Mouse (Mus musculus): ENCODE results near the gene Emc3. TPM values are rescaled to one million over a fixed set of nuclear protein-coding genes. Genes with fewer than 3 reads are reported as not detected.
A peak's percentile ranks its signal among the peaks of the same experiment; 100 is the strongest.

The Emc3 gene
- polyA plus RNA-seq, 1 experiment from 2014 or later, result 106 TPM

DNA sequence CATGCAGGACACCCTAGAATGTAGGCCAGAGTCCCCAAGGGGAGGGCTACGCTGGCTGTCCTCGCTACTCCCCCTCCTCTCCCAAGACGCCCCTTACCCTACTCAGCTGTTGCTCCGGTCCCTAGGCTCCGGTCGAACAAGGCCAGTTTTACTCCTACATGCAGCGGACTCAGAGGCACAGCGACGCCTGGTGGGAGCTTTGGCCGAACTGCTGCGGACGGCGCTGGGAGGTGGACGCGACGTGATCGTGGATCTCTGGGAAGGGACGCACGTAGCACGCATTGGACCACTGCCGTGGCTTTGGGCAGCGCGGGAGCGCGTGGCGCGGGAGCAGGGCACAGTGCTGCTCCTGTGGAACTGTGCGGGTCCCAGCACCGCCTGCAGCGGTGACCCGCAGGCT, 62.0 kb downstream of the Emc3 start:
- Histone ChIP-seq H3K4me3 (replicated peaks; ENCODE audit: low read length) (peak overlapping the region; percentile 39), H3K36me3 (ENCODE audit: control insufficient read depth, insufficient read depth) (no peaks in the 10 kb centered on the region), H3K9me3 (ENCODE audit: control insufficient read depth, low read length) (no peaks in the 10 kb centered on the region), H3K4me2 (ENCODE audit: low read length) (peak overlapping the region; percentile 59), H3K27ac (ENCODE audit: low read length) (no peak overlapping the region), H3K9ac (replicated peaks; ENCODE audit: low read depth, low read length) (peak overlapping the region; percentile 43; the same call in 1 of the 2 replicates), H3K27me3 (replicated peaks; ENCODE audit: control insufficient read depth, insufficient read depth, low read length) (peaks cover 8% of the 10 kb centered on the region; the same call in 1 of the 2 replicates), H3K4me1 (replicated peaks; ENCODE audit: control insufficient read depth, insufficient read depth, low read length) (peaks cover 8% of the 10 kb centered on the region)
- ATAC-seq, result peak; percentile 77
- WGBS, result 1% methylated on average over 31 of the region's 31 CpGs

- H3K4me2 ChIP-seq (ENCODE audit: low read length), result peak overlapping the region; percentile 59
- peaks cover 8% of the 10 kb centered on the region for H3K4me1 ChIP-seq (replicated peaks; ENCODE audit: control insufficient read depth, insufficient read depth, low read length)
- no peaks in the 10 kb centered on the region for H3K36me3 ChIP-seq (ENCODE audit: control insufficient read depth, insufficient read depth)
- H3K4me3 ChIP-seq (replicated peaks; ENCODE audit: low read length), result peak overlapping the region; percentile 39; the same call in 1 of the 2 replicates
- WGBS, result 7% methylated on average over 9 of the region's 9 CpGs
- no peaks in the 10 kb centered on the region for H3K9me3 ChIP-seq (ENCODE audit: control insufficient read depth, low read length)
- no peak overlapping the region for H3K27ac ChIP-seq (ENCODE audit: low read length)
- peak; percentile 77 for ATAC-seq
- peak overlapping the region; percentile 43; the same call in 1 of the 2 replicates for H3K9ac ChIP-seq (replicated peaks; ENCODE audit: low read depth, low read length)
- H3K27me3 ChIP-seq (replicated peaks; ENCODE audit: control insufficient read depth, insufficient read depth, low read length), result peaks cover 8% of the 10 kb centered on the region; the same call in 1 of the 2 replicates
Observed at GRCm38 (mm10) chr6:113469021-113469420, 62.4 kb downstream of the Emc3 start.

DNA sequence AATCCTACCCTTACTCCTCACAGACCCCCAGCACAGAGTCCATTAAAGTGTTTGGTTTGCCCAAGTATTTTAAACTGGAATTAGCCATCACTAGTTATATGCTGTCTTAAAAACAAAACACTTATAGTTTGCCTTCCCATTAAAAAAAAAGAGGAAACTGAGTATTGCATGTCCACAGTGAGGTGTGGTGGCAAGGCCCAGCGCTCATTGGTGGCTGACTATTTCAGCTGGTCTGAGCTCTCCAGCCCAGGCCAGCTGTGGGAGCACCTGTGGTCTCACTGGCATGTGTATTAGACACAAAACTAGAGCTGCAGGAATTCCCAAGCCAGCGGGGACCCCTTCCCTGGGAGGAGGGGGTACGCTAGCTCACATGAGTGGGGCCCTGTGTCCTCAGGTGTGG, 62.9 kb downstream of the Emc3 start:
- Histone ChIP-seq H3K27ac (ENCODE audit: low read length) (no peak overlapping the region), H3K27me3 (replicated peaks; ENCODE audit: control insufficient read depth, insufficient read depth, low read length) (peaks cover 8% of the 10 kb centered on the region; the same call in 1 of the 2 replicates), H3K4me3 (replicated peaks; ENCODE audit: low read length) (no peak overlapping the region), H3K36me3 (ENCODE audit: control insufficient read depth, insufficient read depth) (no peaks in the 10 kb centered on the region), H3K4me2 (ENCODE audit: low read length) (no peak overlapping the region), H3K4me1 (replicated peaks; ENCODE audit: control insufficient read depth, insufficient read depth, low read length) (peaks cover 8% of the 10 kb centered on the region), H3K9ac (replicated peaks; ENCODE audit: low read depth, low read length) (no peak overlapping the region), H3K9me3 (ENCODE audit: control insufficient read depth, low read length) (no peaks in the 10 kb centered on the region)
- WGBS, result 61% methylated on average over 3 of the region's 3 CpGs
- 0 out of 2 replicates have a peak, but pooled peaks have one; percentile 7 for ATAC-seq

- no peak overlapping the region for H3K9ac ChIP-seq (replicated peaks; ENCODE audit: low read depth, low read length)
- H3K27ac ChIP-seq (ENCODE audit: low read length), result no peak overlapping the region
- 57% methylated on average over 5 of the region's 5 CpGs for WGBS
- no peaks in the 10 kb centered on the region for H3K36me3 ChIP-seq (ENCODE audit: control insufficient read depth, insufficient read depth)
- no peak overlapping the region for H3K4me3 ChIP-seq (replicated peaks; ENCODE audit: low read length)
- peaks cover 8% of the 10 kb centered on the region for H3K4me1 ChIP-seq (replicated peaks; ENCODE audit: control insufficient read depth, insufficient read depth, low read length)
- no peak overlapping the region for H3K4me2 ChIP-seq (ENCODE audit: low read length)
- ATAC-seq, result no peak
- no peaks in the 10 kb centered on the region for H3K9me3 ChIP-seq (ENCODE audit: control insufficient read depth, low read length)
- peaks cover 4% of the 10 kb centered on the region; the same call in 1 of the 2 replicates for H3K27me3 ChIP-seq (replicated peaks; ENCODE audit: control insufficient read depth, insufficient read depth, low read length)
Observed at GRCm38 (mm10) chr6:113465602-113466001, 65.8 kb downstream of the Emc3 start.

Small RNA genes within 50 kb of the gene (microRNA-seq; reads per million reads assigned to microRNA genes)
- not detected for gene Gm23365

Other genes with a start within 250 kb of the Emc3 start
- gene Cpne9, start 249.3 kb downstream of the Emc3 start, polyA plus RNA-seq (2015; fragmentation: Nextera tagmentation; extraction: Ambion mirVana), result 0.32 and 1.4 TPM in 2 replicates
- gene Brpf1, start 224.5 kb downstream of the Emc3 start, polyA plus RNA-seq (2015; fragmentation: Nextera tagmentation; extraction: Ambion mirVana), result 19.9 and 20.3 TPM in 2 replicates
- 11.3 and 11.9 TPM in 2 replicates for gene Ogg1, start 204.7 kb downstream of the Emc3 start, polyA plus RNA-seq (2015; fragmentation: Nextera tagmentation; extraction: Ambion mirVana)
- 78.9 and 99.3 TPM in 2 replicates for gene Camk1, start 187.7 kb downstream of the Emc3 start, polyA plus RNA-seq (2015; fragmentation: Nextera tagmentation; extraction: Ambion mirVana)
- gene Tada3, start 153.8 kb downstream of the Emc3 start, polyA plus RNA-seq (2015; fragmentation: Nextera tagmentation; extraction: Ambion mirVana), result 83.3 and 88.8 TPM in 2 replicates
- 407 and 414 TPM in 2 replicates for gene Arpc4, start 153.5 kb downstream of the Emc3 start, polyA plus RNA-seq (2015; fragmentation: Nextera tagmentation; extraction: Ambion mirVana)
- gene Ttll3, start 142.4 kb downstream of the Emc3 start, polyA plus RNA-seq (2015; fragmentation: Nextera tagmentation; extraction: Ambion mirVana), result 6.4 and 8.7 TPM in 2 replicates
- 13.9 and 16.3 TPM in 2 replicates for gene Rpusd3, start 112.3 kb downstream of the Emc3 start, polyA plus RNA-seq (2015; fragmentation: Nextera tagmentation; extraction: Ambion mirVana)
- not detected in 2 replicates for gene Cidec, start 95.9 kb downstream of the Emc3 start, polyA plus RNA-seq (2015; fragmentation: Nextera tagmentation; extraction: Ambion mirVana)
- gene Jagn1, start 89.1 kb downstream of the Emc3 start, polyA plus RNA-seq (2015; fragmentation: Nextera tagmentation; extraction: Ambion mirVana), result 90.9 and 98.9 TPM in 2 replicates
- gene Il17re, start 73.2 kb downstream of the Emc3 start, polyA plus RNA-seq (2015; fragmentation: Nextera tagmentation; extraction: Ambion mirVana), result 0.07 TPM in 1 of 2 replicates, not detected in the other
- 2.4 and 3.5 TPM in 2 replicates for gene Il17rc, start 60.2 kb downstream of the Emc3 start, polyA plus RNA-seq (2015; fragmentation: Nextera tagmentation; extraction: Ambion mirVana)
- gene Creld1, start 48.4 kb downstream of the Emc3 start, polyA plus RNA-seq (2015; fragmentation: Nextera tagmentation; extraction: Ambion mirVana), result 62.6 and 73.9 TPM in 2 replicates
- gene Prrt3, start 29.7 kb downstream of the Emc3 start, polyA plus RNA-seq (2015; fragmentation: Nextera tagmentation; extraction: Ambion mirVana), result 5.2 and 8.5 TPM in 2 replicates
- 4.3 and 4.7 TPM in 2 replicates for gene Fancd2, start within 50 bp of the Emc3 start, polyA plus RNA-seq (2015; fragmentation: Nextera tagmentation; extraction: Ambion mirVana)
- gene Fancd2os, start 69.1 kb upstream of the Emc3 start, polyA plus RNA-seq (2015; fragmentation: Nextera tagmentation; extraction: Ambion mirVana), result 0.19 TPM in 1 of 2 replicates, not detected in the other
- gene Brk1, start 73.1 kb upstream of the Emc3 start, polyA plus RNA-seq (2015; fragmentation: Nextera tagmentation; extraction: Ambion mirVana), result 231 and 240 TPM in 2 replicates
- 78.1 and 82.2 TPM in 2 replicates for gene Vhl, start 92.3 kb upstream of the Emc3 start, polyA plus RNA-seq (2015; fragmentation: Nextera tagmentation; extraction: Ambion mirVana)
- gene Irak2, start 106.8 kb upstream of the Emc3 start, polyA plus RNA-seq (2015; fragmentation: Nextera tagmentation; extraction: Ambion mirVana), result 1.4 and 1.5 TPM in 2 replicates
- 1.1 and 1.6 TPM in 2 replicates for gene Tatdn2, start 165.4 kb upstream of the Emc3 start, polyA plus RNA-seq (2015; fragmentation: Nextera tagmentation; extraction: Ambion mirVana)
- 0.49 TPM in 1 of 2 replicates, not detected in the other for gene Ghrl, start 188.2 kb upstream of the Emc3 start, polyA plus RNA-seq (2015; fragmentation: Nextera tagmentation; extraction: Ambion mirVana)
- gene Sec13, start 209.1 kb upstream of the Emc3 start, polyA plus RNA-seq (2015; fragmentation: Nextera tagmentation; extraction: Ambion mirVana), result 231 and 237 TPM in 2 replicates

All from forebrain, embryonic 16.5 days (tissue).